Mouse (Mus musculus) forebrain, postnatal 0 days (tissue): Measurements from ENCODE around the gene Abcg4. TPM values are rescaled to one million over a fixed set of nuclear protein-coding genes. Genes with fewer than 3 reads are reported as not detected.
A peak's percentile ranks its signal among the peaks of the same experiment; 100 is the strongest.
"Not testable (repeated sequence)": the region's sequence is repeated elsewhere in the genome, so short reads cannot be mapped to it uniquely, and the experiment has no call there.

Source experiments
- ATAC-seq: fragments of 200-750 bp; cut with Nextera tagmentation; 2 replicates; pipeline ENCODE4 v1.8.0; 2017; ENCODE audit warnings: mild to moderate bottlenecking, moderate library complexity
- DNase-seq: peaks from one replicate; pipeline ENCODE4 v3.0.0-alpha.2; 2015
- H3K27ac ChIP-seq: fragments of 300-500 bp; sonication (generic); 2 replicates; pipeline ENCODE4 v1.5.1; 2014; ENCODE audit warnings: low read depth, mild to moderate bottlenecking, antibody characterized with exemption, low read length, moderate library complexity, mixed read lengths
- H3K27me3 ChIP-seq: fragments of 300-500 bp; sonication (generic); 2 replicates; pipeline ENCODE4 v1.6.1; 2014; ENCODE audit warnings: mild to moderate bottlenecking, low read length, mixed read lengths; ENCODE audit not compliant: insufficient read depth
- H3K36me3 ChIP-seq: fragments of 300-500 bp; sonication (generic); 2 replicates; pipeline ENCODE4 v1.6.1; 2014; ENCODE audit warnings: mild to moderate bottlenecking, moderate library complexity; ENCODE audit not compliant: insufficient read depth
- H3K4me1 ChIP-seq: fragments of 300-500 bp; sonication (generic); 2 replicates; pipeline ENCODE4 v1.6.1; 2014; ENCODE audit warnings: antibody characterized with exemption; ENCODE audit not compliant: insufficient read depth
- H3K4me2 ChIP-seq: fragments of 300-500 bp; sonication (generic); 2 replicates; pipeline ENCODE4 v1.6.1; 2014; ENCODE audit warnings: low read depth, mild to moderate bottlenecking, moderate library complexity
- H3K4me3 ChIP-seq: fragments of 300-500 bp; sonication (generic); 2 replicates; pipeline ENCODE4 v1.5.1; 2014; ENCODE audit warnings: low read depth, low read length, mixed read lengths
- H3K9ac ChIP-seq: fragments of 300-500 bp; sonication (generic); 2 replicates; pipeline ENCODE4 v1.6.1; 2014; ENCODE audit warnings: mild to moderate bottlenecking
- H3K9me3 ChIP-seq: fragments of 300-500 bp; sonication (generic); 2 replicates; pipeline ENCODE4 v1.6.1; 2016; ENCODE audit warnings: low read length
- CTCF ChIP-seq: sonication (generic); IDR thresholded peaks from 2 replicates; pipeline ENCODE4 v1.5.1; 2016; ENCODE audit warnings: antibody characterized with exemption, control low read depth, low read depth
- WGBS: fragments of 180-500 bp; shearing (Covaris S2); extraction: QIAGEN DNeasy Blood & Tissue Kit; methylation state at CpG from one replicate; pipeline ENCODE4 v1.1.7; 2014; 5-methylcytosine and 5-hydroxymethylcytosine counted together
- polyA plus RNA-seq: library from polyadenylated mRNA; unstranded; fragments of >200 nt; fragmentation: Nextera tagmentation; extraction: Ambion mirVana; gene quantifications from 2 replicates; pipeline ENCODE4 v1.2.1, GENCODE M21; 2015
- total RNA-seq: library from RNA; depleted of rRNA; stranded (reverse); fragments of >200 nt; gene quantifications from 2 replicates; pipeline ENCODE4 v1.2.3, GENCODE M21; 2014; rRNA removed

Abcg4 gene
- total RNA-seq (30.6 and 45.2 TPM in 2 replicates), polyA plus RNA-seq (15.2 and 20.4 TPM in 2 replicates)

- Histone ChIP-seq H3K9me3 (no peaks in the 10 kb centered on the region), H3K27ac (peak within 1 kb of the TSS; percentile 77), H3K36me3 (peaks cover 21% of the 10 kb centered on the region), H3K9ac (peak within 1 kb of the TSS; percentile 90), H3K27me3 (no peaks in the 10 kb centered on the region), H3K4me1 (peaks cover 11% of the 10 kb centered on the region; the same call in 1 of the 2 replicates), H3K4me2 (peak within 1 kb of the TSS; percentile 77), H3K4me3 (peak within 1 kb of the TSS; percentile 88)
- ATAC-seq (peak; percentile 77), DNase-seq (peak; percentile 70)
- TF ChIP-seq CTCF = no peak
- 2% methylated on average over 38 of the region's 38 CpGs for WGBS
These were observed at the start of gene Abcg4 for GRCm38 (mm10) chr9:44288076-44288958. Gene Abcg4, minus strand, starts transcription at chr9:44288615.

GRCm38 (mm10) chr9:44337436-44338169 is 49.2 kb upstream of the Abcg4 start:
- TF ChIP-seq CTCF = no peak
- H3K4me3 ChIP-seq = no peak overlapping the region
- peaks cover 6% of the 10 kb centered on the region; the same call in 1 of the 2 replicates for H3K4me1 ChIP-seq
- no peak for ATAC-seq
- WGBS = 58% methylated on average over 9 of the region's 9 CpGs
- H3K9me3 ChIP-seq = no peaks in the 10 kb centered on the region
- no peak for DNase-seq
- H3K4me2 ChIP-seq = peak overlapping the region; percentile 66; the same call in 1 of the 2 replicates
- H3K27ac ChIP-seq = no peak overlapping the region
- H3K36me3 ChIP-seq = peaks cover 15% of the 10 kb centered on the region
- H3K9ac ChIP-seq = no peak overlapping the region
- no peaks in the 10 kb centered on the region for H3K27me3 ChIP-seq

GRCm38 (mm10) chr9:44336964-44337363 is 48.5 kb upstream of the Abcg4 start:
- H3K9me3 ChIP-seq = no peaks in the 10 kb centered on the region
- H3K9ac ChIP-seq = peak overlapping the region; percentile 18; the same call in 1 of the 2 replicates
- peak overlapping the region; percentile 66; the same call in 1 of the 2 replicates for H3K4me2 ChIP-seq
- no peak overlapping the region for H3K27ac ChIP-seq
- peaks cover 19% of the 10 kb centered on the region for H3K36me3 ChIP-seq
- ATAC-seq = no peak
- no peak overlapping the region for H3K4me3 ChIP-seq
- H3K27me3 ChIP-seq = no peaks in the 10 kb centered on the region
- WGBS = 77% methylated on average over 3 of the region's 3 CpGs
- H3K4me1 ChIP-seq = peaks cover 6% of the 10 kb centered on the region; the same call in 1 of the 2 replicates
- DNase-seq = no peak
- TF ChIP-seq CTCF = no peak

- not testable (repeated sequence) for H3K27me3 ChIP-seq, H3K27ac ChIP-seq, DNase-seq, ATAC-seq, H3K4me1 ChIP-seq, H3K9me3 ChIP-seq
- peak overlapping the region; percentile 18; the same call in 1 of the 2 replicates for H3K9ac ChIP-seq
- 0 out of 2 replicates have a peak overlapping the region, but pooled peaks have one; percentile 3 for H3K4me3 ChIP-seq
- peaks cover 19% of the 10 kb centered on the region for H3K36me3 ChIP-seq
- H3K4me2 ChIP-seq = peak overlapping the region; percentile 66
- WGBS = 24% methylated on average over 4 of the region's 4 CpGs
These were observed 48.1 kb upstream of the Abcg4 start for GRCm38 (mm10) chr9:44336513-44336912.

- Histone ChIP-seq H3K36me3 (peaks cover 19% of the 10 kb centered on the region), H3K9ac (peak overlapping the region; percentile 78), H3K4me3 (peak overlapping the region; percentile 73), H3K27me3 (no peaks in the 10 kb centered on the region), H3K27ac (no peak overlapping the region), H3K4me2 (peak overlapping the region; percentile 66), H3K4me1 (peaks cover 6% of the 10 kb centered on the region; the same call in 1 of the 2 replicates), H3K9me3 (no peaks in the 10 kb centered on the region)
- TF ChIP-seq CTCF = no peak
- DNase-seq (no peak), ATAC-seq (no peak)
- under 1% methylated on average over 5 of the region's 5 CpGs for WGBS
These were observed 47.6 kb upstream of the Abcg4 start for GRCm38 (mm10) chr9:44336093-44336406.

- Histone ChIP-seq H3K9me3 (no peaks in the 10 kb centered on the region), H3K4me1 (peaks cover 6% of the 10 kb centered on the region; the same call in 1 of the 2 replicates), H3K4me3 (peak overlapping the region; percentile 73), H3K9ac (peak overlapping the region; percentile 78), H3K27me3 (no peaks in the 10 kb centered on the region), H3K36me3 (peaks cover 23% of the 10 kb centered on the region), H3K27ac (peak overlapping the region; percentile 85), H3K4me2 (peak overlapping the region; percentile 66)
- WGBS = 3% methylated on average over 48 of the region's 50 CpGs
- peak; percentile 21 for DNase-seq
- TF ChIP-seq CTCF = no peak
- no peak; the same call in 1 of the 2 replicates for ATAC-seq
These were observed 47.1 kb upstream of the Abcg4 start for GRCm38 (mm10) chr9:44335331-44336092.
